Mouse (Mus musculus): ENCODE measurements around the gene Kif6. TPM values are rescaled to one million over a fixed set of nuclear protein-coding genes. Genes with fewer than 3 reads are reported as not detected.

Kif6 gene
- polyA plus RNA-seq, 1 experiment from 2014 or later, result 0.22 TPM

- H3K9ac ChIP-seq (ENCODE audit: low read depth, low read length), result no peak overlapping the region
- no peaks in the 10 kb centered on the region for H3K4me1 ChIP-seq (replicated peaks; ENCODE audit: control insufficient read depth, insufficient read depth, low read length)
- no peak overlapping the region for H3K4me3 ChIP-seq (ENCODE audit: low read depth, low read length)
- no peak for TF ChIP-seq CTCF (IDR thresholded peaks at IDR 0.05; ENCODE audit: low read depth)
- no peak overlapping the region for H3K27ac ChIP-seq (ENCODE audit: low read depth, low read length)
- 78% methylated on average over 8 of the region's 8 CpGs for WGBS
- H3K27me3 ChIP-seq (replicated peaks; ENCODE audit: control insufficient read depth, insufficient read depth, low read length), result no peaks in the 10 kb centered on the region
- no peaks in the 10 kb centered on the region for H3K9me3 ChIP-seq (ENCODE audit: control insufficient read depth)
- no peak for ATAC-seq
- no peaks in the 10 kb centered on the region for H3K36me3 ChIP-seq (ENCODE audit: control insufficient read depth, insufficient read depth)
- no peak overlapping the region for H3K4me2 ChIP-seq (replicated peaks; ENCODE audit: low read depth)
Observed at GRCm38 (mm10) chr17:49761838-49762237, 146.9 kb downstream of the Kif6 start.

GRCm38 (mm10) chr17:49764963-49765362 is 150.0 kb downstream of the Kif6 start:
- Histone ChIP-seq H3K9me3 (ENCODE audit: control insufficient read depth) (no peaks in the 10 kb centered on the region), H3K9ac (ENCODE audit: low read depth, low read length) (no peak overlapping the region), H3K27ac (ENCODE audit: low read depth, low read length) (no peak overlapping the region), H3K4me3 (ENCODE audit: low read depth, low read length) (no peak overlapping the region), H3K4me1 (replicated peaks; ENCODE audit: control insufficient read depth, insufficient read depth, low read length) (no peaks in the 10 kb centered on the region), H3K36me3 (ENCODE audit: control insufficient read depth, insufficient read depth) (no peaks in the 10 kb centered on the region), H3K27me3 (replicated peaks; ENCODE audit: control insufficient read depth, insufficient read depth, low read length) (no peaks in the 10 kb centered on the region), H3K4me2 (replicated peaks; ENCODE audit: low read depth) (no peak overlapping the region)
- 83% methylated on average over 6 of the region's 6 CpGs for WGBS
- TF ChIP-seq CTCF (IDR thresholded peaks at IDR 0.05; ENCODE audit: low read depth), result no peak
- no peak for ATAC-seq

GRCm38 (mm10) chr17:49767717-49768370 is 152.9 kb downstream of the Kif6 start:
- H3K4me2 ChIP-seq (replicated peaks; ENCODE audit: low read depth), result no peak overlapping the region

GRCm38 (mm10) chr17:49771703-49772315 is 156.9 kb downstream of the Kif6 start:
- 57% methylated on average over 10 of the region's 10 CpGs for WGBS

More at GRCm38 (mm10) chr17:49767717-49768370, 152.9 kb downstream of the Kif6 start:
- 63% methylated on average over 10 of the region's 10 CpGs for WGBS
- no peak for TF ChIP-seq CTCF (IDR thresholded peaks at IDR 0.05; ENCODE audit: low read depth)
- Histone ChIP-seq H3K9me3 (ENCODE audit: control insufficient read depth) (no peaks in the 10 kb centered on the region), H3K4me1 (replicated peaks; ENCODE audit: control insufficient read depth, insufficient read depth, low read length) (no peaks in the 10 kb centered on the region), H3K27ac (ENCODE audit: low read depth, low read length) (no peak overlapping the region), H3K4me3 (ENCODE audit: low read depth, low read length) (no peak overlapping the region), H3K27me3 (replicated peaks; ENCODE audit: control insufficient read depth, insufficient read depth, low read length) (no peaks in the 10 kb centered on the region), H3K9ac (ENCODE audit: low read depth, low read length) (no peak overlapping the region), H3K36me3 (ENCODE audit: control insufficient read depth, insufficient read depth) (no peaks in the 10 kb centered on the region)
- ATAC-seq, result no peak

GRCm38 (mm10) chr17:49777115-49777839 is 162.3 kb downstream of the Kif6 start:
- H3K9ac ChIP-seq (ENCODE audit: low read depth, low read length), result no peak overlapping the region
- no peaks in the 10 kb centered on the region for H3K4me1 ChIP-seq (replicated peaks; ENCODE audit: control insufficient read depth, insufficient read depth, low read length)
- no peaks in the 10 kb centered on the region for H3K36me3 ChIP-seq (ENCODE audit: control insufficient read depth, insufficient read depth)
- H3K27me3 ChIP-seq (replicated peaks; ENCODE audit: control insufficient read depth, insufficient read depth, low read length), result no peaks in the 10 kb centered on the region
- WGBS, result 45% methylated on average over 13 of the region's 13 CpGs
- no peaks in the 10 kb centered on the region for H3K9me3 ChIP-seq (ENCODE audit: control insufficient read depth)
- H3K27ac ChIP-seq (ENCODE audit: low read depth, low read length), result no peak overlapping the region
- no peak overlapping the region for H3K4me3 ChIP-seq (ENCODE audit: low read depth, low read length)
- no peak overlapping the region for H3K4me2 ChIP-seq (replicated peaks; ENCODE audit: low read depth)
- ATAC-seq, result no peak
- TF ChIP-seq CTCF (IDR thresholded peaks at IDR 0.05; ENCODE audit: low read depth), result no peak

More at GRCm38 (mm10) chr17:49771703-49772315, 156.9 kb downstream of the Kif6 start:
- Histone ChIP-seq H3K9me3 (ENCODE audit: control insufficient read depth) (no peaks in the 10 kb centered on the region), H3K4me2 (replicated peaks; ENCODE audit: low read depth) (no peak overlapping the region), H3K27ac (ENCODE audit: low read depth, low read length) (no peak overlapping the region), H3K36me3 (ENCODE audit: control insufficient read depth, insufficient read depth) (no peaks in the 10 kb centered on the region), H3K4me1 (replicated peaks; ENCODE audit: control insufficient read depth, insufficient read depth, low read length) (no peaks in the 10 kb centered on the region), H3K4me3 (ENCODE audit: low read depth, low read length) (no peak overlapping the region), H3K9ac (ENCODE audit: low read depth, low read length) (no peak overlapping the region), H3K27me3 (replicated peaks; ENCODE audit: control insufficient read depth, insufficient read depth, low read length) (no peaks in the 10 kb centered on the region)
- TF ChIP-seq CTCF (IDR thresholded peaks at IDR 0.05; ENCODE audit: low read depth), result no peak
- no peak for ATAC-seq

GRCm38 (mm10) chr17:49779066-49779465 is 164.1 kb downstream of the Kif6 start:
- no peaks in the 10 kb centered on the region for H3K4me1 ChIP-seq (replicated peaks; ENCODE audit: control insufficient read depth, insufficient read depth, low read length)
- no peak overlapping the region for H3K9ac ChIP-seq (ENCODE audit: low read depth, low read length)
- no peak for ATAC-seq
- no peaks in the 10 kb centered on the region for H3K36me3 ChIP-seq (ENCODE audit: control insufficient read depth, insufficient read depth)
- no peaks in the 10 kb centered on the region for H3K9me3 ChIP-seq (ENCODE audit: control insufficient read depth)
- TF ChIP-seq CTCF (IDR thresholded peaks at IDR 0.05; ENCODE audit: low read depth), result no peak
- WGBS, result 80% methylated on average over 4 of the region's 4 CpGs
- no peaks in the 10 kb centered on the region for H3K27me3 ChIP-seq (replicated peaks; ENCODE audit: control insufficient read depth, insufficient read depth, low read length)
- no peak overlapping the region for H3K27ac ChIP-seq (ENCODE audit: low read depth, low read length)
- no peak overlapping the region for H3K4me3 ChIP-seq (ENCODE audit: low read depth, low read length)
- no peak overlapping the region for H3K4me2 ChIP-seq (replicated peaks; ENCODE audit: low read depth)
